Mouse (Mus musculus) testis, postnatal 14 days (tissue): ENCODE data around the gene Nfic.
A peak's percentile ranks its signal among the peaks of the same experiment; 100 is the strongest.
"Not testable (repeated sequence)": the region's sequence is repeated elsewhere in the genome, so short reads cannot be mapped to it uniquely, and the experiment has no call there.

Source experiments
- DNase-seq: peaks from one replicate; pipeline ENCODE4 v3.0.0; 2021; ENCODE audit warnings: low spot score

Nfic gene

DNA sequence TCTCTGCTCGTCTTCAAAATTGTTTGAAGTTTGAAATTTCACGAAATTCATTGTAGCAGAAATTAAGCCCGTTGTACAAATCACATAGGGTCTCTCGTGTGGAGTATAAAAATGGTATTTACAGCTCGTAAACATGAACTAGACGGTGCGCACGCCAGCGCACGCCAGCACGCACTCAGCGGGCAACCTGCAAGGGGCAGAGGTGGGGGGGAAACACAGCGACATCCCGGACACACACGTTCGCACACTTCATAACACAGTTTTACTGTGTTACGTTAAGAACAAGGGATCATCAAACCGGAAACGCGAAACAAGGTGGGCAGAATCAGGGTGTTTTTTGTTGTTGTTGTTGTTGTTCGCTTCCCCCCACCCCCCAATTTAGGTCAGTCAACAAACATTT, 4.0 kb upstream of the Nfic start:
- no peak for DNase-seq

DNA sequence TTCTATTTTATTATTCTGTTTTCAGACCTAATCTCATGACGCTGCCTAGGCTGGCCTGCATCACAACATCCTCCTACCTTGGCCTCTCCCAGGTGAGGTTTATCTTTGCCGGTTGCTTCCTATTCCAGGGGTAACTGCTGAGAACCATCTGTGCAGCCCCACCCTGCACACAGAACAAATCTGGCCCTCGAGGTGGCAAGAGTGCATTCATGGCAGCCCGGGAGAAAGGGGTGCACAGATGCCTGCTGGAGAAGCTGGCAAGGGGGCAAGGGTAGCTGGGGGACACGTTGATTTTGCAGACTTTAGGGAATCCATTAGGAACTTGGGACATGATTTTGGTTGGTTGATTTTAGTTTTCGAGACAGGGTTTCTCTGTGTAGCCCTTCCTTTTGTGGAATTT, 2.8 kb upstream of the Nfic start:
- DNase-seq = peak; percentile 3

DNA sequence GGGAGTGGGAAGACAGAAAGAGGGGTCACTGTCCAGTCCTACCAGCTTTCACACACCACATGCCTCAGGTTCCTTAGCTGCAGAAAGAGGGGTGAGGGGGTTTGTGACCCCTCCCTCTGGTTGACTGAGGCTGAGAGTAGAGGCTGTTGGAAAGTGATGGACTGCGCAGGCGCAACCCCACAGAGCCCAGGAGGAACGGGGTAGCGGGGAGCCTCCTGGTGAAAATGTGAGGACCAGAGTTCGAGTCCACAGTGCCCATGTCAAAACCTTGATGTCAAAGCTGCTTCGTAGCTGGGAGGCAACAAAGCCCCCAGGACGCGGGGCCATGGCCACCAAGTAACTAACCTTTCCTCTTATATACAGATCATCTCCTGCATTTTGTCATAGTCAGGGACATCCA, 2.2 kb upstream of the Nfic start:
- DNase-seq = peak; percentile 5

DNA sequence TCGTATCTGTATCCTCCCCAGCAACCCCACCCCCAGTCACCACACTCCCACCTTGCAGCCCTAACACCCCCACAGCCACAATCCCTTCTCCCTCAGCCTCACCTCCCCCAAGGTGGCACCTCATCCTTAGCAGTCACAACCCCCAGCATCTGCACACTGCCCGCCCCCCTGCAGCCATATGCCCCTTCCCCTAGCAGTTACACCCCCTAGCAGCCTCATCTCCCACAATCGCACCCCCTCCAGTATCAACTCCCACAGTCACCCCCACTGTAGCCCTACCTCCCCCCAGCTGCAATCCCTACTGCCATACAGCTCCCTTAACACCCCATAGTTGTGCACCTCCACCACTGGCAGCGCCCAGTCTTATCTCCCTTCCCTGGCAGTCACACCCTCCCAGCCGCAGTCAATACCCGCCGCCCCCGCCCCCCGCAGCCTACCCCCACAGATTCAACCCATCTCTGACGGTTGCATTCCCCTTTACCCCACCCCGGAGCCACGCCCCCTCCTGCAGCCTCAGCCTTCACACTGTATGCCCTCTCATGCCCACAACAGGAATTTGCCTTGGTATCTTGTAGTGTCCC, 1.6 kb upstream of the Nfic start:
- DNase-seq = peak; percentile 3

DNA sequence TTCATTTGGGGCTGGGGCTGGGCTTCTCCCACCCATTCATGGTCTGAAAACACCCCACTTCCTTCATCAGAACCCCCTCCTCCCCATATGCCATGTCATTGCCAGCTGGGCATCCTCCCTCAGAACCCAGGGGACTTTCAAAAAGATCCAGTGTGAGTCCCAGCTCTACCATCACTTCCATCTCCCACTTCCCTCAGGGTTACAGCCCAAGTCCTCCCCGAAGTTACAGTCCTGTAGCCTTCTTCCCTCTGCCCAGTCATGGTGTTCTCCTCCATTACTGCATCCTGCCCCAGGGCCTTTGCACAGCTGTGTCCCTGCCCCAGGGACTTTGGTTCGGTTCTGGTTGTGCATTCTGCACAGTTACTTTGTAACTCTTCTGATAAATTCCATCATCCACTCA, 1.3 kb downstream of the Nfic start:
- DNase-seq = no peak

DNA sequence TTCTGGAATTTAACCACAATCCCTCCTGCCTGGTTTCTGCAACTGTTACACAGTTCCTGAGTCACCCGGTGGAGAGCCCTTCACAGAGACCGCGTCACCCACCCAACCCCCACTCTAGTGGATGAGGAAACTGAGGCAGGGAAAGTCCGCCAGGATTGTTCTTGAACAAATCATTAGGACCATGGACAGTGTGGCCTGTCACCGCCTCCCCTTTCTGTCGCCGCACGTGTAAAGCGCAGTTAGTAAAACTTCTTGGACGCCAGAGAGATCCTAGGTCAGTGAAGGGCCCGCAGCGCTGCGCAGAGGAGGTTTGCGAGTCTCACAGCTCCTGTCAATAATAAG, 2.5 kb downstream of the Nfic start:
- no peak for DNase-seq

DNA sequence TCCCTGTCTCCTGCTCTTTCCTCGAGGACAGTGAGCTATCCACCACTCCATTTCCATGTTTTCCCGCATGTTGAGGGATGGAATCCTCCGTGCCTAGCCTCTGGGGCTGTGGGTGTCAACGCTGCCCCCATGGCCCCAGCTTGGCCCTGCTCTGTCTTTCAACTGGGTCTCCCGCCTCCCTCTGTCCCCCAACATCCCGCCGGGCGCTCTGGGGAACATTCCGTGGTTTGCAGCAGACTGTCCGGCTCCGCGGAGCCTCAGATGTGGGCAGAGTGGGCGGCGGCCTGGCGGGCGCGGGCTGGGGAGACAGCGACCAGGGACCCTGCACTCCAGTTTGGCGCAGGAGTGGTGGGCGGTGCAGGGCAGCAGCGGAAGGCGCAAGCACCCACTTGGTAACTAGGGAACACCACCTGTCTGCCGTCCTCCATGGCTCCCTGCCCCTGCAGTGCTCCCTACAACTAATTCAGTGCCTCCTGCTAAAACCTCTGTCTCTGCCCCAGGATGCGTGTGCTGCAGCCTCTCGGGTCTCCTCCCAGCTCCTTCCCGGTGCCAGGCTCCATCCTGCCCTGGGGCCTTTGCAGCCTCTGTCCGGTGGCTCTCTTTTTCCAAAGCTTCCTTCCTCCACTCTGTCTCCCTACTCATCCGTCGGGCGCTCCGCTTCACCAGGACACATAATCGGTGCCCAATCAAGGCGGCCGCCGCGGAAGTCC, 3.0 kb downstream of the Nfic start:
- no peak for DNase-seq

DNA sequence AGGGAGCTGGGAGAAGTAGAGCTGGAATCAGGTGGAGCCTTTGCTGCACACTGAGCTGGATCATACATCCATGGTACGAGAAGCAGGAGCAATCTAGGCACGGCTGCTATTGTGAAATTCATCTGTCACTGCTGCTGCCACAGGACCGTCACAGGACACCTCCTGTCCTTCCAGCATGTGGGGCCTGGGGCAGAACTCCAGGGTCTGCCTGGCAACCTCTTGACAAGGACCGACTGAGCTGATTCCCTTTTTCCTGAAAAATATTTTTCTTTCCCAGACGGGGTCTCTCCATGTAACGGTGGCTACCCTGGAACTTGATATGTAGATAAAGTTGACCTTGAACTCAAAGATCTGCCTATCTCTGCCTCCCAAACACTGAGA, 4.1 kb downstream of the Nfic start:
- no peak for DNase-seq

DNA sequence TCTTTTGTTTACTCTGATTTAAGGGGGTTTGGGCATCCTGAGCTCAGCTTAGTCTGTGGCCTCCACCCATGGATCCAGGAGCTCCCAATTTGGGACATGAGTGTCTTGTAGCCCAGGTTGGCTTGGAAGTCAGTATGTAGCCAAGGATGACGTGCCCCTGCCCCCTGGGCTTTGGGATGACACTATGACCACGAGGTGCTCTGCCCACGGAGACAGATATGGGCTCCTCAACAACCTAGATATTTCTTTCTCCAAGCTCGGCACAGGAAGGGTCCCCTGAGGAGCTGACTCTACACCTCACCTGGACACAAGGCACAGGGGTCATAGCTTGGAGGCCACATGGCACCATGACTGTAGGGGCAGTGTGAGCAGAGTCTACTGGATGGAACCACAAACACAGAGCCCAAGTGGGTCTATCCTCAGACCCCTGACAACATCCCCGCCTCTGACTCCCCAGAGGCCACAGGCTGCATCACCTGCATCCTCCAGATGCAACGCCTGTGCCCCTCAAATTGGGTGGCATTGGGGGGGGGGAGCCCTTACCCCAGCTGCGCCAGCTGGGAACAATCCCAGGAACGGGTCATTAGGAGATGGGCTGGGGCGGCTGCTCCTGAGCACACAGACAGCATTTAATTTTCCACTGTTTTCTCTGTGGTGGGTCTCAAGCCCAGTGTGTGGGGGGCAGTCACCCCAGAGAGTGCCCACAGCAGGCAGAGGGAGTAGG, 4.6 kb downstream of the Nfic start:
- no peak for DNase-seq

DNA sequence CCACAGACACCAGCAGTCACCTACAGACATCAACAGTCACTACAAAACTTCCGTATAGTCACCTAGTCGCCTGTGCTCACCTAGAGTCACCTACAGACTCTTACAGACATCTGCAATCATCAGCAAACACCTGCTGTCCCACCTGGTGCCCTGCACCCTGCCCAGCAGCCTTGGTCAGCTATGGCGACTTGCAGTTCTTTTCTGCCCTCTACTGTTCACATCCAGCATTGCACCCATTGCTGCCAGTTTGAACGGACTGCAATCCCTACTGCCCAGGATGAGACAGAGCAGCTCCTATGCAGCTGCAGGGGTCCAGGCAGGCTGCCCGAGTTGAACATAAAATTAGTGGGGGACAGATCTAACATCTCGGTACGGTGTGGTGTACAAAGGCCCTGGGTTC, 5.3 kb downstream of the Nfic start:
- peak; percentile 77 for DNase-seq

DNA sequence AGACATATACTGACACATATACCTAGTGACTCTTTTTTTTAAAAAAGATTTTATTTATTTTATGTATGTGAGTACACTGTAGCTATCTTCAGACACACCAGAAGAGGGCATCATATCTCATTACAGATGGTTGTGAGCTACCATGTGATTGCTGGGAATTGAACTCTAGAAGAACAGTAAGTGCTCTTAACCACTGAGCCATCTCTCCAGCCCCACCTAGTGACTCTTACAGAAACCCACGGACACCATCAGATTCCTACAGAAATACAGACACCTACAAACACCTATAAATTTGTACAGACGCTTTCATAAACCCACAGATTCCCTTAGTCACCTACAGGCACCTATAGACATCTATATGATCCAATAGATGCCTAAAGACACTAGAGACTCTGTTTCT, 9.9 kb downstream of the Nfic start:
- DNase-seq = not testable (repeated sequence)

DNA sequence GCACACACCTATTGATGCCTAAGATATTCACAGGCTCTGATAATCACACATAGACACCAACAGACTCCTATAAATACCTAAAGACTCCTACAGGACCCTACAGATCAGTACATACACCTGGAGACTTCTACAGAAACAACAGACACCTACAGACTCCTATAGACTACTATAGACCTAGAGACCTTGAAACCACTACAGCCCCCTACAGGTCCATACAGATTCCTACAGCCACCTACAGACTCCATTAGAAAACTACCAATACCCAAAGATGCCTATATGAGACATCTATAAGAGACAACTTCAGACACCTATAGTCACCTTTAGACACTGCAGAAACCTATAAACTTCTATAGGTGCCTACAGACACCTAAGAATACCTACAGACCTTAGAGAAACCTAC, 14.4 kb downstream of the Nfic start:
- DNase-seq = no peak

DNA sequence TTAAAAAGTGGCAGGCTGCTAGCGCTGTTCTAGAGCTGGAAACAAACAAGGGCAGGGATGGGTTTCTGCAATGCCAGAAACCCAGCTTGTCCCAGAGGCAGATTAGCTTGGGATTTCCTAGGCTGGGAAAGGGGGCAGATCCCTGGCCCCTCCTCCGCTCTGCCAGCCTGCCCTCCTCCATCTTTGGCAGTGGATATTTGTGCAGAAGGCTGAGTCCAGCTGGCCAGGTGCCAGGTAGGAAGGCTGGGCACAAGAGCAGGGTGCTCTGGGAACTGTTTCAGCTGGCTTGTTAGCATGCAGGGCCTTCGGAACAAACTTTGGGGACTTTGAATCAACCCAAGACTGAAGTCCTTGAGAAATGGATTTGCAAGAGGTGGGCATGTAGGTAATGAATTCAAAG, 20.0 kb downstream of the Nfic start:
- DNase-seq = peak; percentile 81

DNA sequence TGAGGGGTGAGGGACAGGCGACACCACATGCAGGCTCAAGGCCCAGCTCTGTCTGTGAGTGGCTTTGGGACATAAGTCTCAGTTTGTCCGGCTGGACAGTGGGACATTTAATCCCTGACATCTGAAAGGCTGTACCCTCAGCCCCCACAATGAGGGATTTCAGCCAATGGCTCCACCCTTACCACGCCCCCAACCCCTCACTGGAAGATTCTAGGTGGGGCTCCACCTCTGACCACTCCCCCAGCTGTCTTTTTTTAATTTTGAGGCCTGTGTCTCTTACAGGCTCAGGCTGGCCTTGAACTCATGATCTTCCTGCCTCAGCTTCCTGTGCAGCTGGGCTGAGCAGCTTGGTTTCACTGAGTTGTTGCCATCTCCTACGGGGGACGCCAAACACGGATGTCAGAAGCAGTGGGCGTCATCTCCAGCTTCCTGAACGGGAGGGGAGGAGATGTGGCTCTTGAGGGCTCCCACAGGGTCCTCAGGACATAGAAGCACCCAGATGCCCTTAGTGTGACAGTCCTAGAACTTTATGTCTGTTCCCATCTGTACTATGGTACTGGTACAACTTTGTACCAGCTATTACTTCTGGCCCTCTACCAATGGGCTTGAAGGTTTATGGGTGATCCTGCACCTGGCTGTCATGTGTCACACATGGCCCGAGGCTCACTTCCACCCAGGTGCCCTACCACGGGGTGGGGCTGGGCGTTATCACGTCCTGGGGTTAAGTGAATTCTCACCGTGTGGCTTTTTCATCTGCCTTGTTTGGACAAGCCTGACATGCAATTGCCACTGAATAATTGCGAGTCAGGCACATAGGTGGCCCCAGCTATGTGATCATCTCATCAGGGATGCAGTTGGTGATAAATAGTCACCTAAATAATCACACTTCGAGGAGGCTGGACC, 20.8 kb downstream of the Nfic start:
- DNase-seq = peak; percentile 55

DNA sequence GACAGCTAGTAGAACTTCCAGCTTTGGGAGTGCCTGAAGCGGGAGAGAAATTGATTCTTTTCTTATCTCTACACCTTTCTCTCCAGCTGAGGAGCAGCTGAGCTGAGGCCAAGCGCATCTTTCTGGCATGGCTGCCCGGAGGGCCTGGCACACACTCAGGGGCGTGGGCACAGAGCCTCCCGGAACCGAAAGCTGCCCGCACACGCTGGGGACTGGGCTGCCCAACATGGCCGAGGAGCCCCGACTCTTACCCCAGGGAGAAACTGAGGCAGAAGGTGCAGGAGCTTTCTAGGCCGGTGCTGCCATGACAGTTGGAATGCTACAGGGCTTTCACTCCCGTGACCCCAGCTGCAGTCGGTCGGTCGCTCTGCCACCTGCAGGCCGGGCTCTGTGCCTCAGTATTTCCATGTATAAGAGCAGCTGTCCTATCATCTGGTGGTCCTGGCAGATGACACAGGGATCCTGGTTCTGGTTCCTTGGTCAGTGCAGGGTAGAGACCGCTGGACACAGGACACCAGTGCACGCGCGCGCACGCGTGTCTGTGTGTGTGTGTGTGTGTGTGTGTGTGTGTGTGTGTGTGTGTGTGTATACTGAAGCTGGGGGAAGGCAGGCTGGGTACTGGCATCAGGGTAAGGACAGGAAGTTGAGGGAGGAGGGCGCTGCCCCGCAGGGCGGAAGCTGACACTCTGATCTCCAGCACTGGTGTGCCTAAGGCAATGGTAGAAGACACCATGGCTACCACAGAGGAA, 21.7 kb downstream of the Nfic start:
- DNase-seq = peak; percentile 42

DNA sequence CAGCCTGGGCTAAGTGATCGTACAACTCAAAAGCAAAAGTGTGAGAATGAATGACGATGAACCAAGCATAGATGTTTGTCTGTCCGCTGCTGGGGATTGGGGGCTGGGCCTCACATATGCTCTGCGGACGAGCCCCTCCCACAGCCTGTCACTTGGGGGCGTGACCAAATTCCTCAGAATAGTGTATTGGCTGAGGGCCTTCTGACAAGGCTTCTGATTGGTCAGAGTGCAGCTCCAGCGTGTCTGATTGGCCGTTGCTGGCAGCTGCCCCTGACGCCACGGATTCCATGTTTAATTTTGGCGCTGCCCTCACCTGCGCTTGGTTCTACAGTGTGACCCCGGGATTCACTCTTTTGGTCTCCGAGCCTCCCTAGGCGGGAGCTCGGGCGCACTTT, 22.6 kb downstream of the Nfic start:
- peak; percentile 92 for DNase-seq

DNA sequence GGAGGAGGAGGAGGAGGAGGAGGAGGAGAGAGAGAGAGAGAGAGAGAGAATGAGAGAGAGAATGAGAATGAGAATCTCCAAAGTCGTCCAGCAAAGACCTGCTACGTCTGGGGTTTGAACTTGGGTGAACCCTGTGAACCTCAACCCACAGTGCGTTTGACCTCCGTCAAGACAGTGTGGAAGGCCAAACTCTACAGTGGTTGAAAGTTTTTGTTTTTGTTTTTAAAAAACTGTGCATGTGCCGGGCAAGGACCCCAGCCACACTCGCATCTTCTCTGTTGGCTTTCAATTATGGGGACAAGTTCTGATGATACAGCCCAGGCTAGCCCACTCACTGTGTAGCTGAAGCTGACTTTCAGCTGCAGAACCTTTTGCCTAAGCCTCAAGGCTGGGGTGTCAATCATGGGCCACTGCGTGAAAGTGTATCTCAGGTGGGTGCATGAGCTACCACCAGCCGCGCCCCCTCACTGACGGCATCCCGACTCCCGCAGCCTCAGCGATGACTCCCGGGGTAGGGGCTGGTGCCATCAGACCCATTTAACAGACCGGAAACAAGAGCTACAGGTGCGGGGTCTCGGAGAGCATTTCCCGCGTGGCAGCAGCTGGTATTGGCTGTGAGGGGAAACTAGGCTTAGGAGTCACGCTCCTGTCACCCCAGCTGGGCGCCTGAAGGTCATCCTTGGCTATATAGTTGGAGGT, 23.1 kb downstream of the Nfic start:
- peak; percentile 38 for DNase-seq

DNA sequence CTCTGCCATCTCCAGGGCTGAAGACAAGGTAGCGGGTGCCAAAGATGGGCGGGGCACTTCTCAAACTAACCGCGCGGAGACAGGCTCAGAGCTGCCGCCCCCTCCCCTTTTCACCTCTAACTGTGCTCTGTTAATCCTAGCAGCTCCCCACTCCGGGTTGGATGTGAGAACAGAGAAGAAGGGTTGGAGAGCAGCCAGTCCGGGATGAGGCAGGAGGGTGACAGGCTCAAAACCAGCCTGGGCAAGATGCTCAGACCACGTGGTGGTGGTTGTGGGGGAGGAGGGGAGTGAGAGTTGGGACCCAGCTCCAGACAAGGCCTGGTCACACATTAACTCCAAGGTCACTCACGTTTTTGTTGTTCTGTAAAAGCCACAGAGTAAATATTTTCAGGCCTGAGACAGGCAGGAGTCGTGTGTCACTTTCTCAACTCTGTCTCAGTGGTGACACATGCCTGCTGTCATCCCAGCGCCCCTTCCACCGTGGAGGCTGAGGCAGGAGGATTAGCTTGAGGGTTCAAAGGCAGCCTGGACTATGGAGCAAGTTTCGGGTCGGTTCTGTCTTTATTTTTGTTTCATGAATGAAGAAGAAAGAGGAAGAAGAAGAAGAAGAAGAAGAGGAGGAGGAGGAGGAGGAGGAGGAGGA, 23.8 kb downstream of the Nfic start:
- peak; percentile 75 for DNase-seq

DNA sequence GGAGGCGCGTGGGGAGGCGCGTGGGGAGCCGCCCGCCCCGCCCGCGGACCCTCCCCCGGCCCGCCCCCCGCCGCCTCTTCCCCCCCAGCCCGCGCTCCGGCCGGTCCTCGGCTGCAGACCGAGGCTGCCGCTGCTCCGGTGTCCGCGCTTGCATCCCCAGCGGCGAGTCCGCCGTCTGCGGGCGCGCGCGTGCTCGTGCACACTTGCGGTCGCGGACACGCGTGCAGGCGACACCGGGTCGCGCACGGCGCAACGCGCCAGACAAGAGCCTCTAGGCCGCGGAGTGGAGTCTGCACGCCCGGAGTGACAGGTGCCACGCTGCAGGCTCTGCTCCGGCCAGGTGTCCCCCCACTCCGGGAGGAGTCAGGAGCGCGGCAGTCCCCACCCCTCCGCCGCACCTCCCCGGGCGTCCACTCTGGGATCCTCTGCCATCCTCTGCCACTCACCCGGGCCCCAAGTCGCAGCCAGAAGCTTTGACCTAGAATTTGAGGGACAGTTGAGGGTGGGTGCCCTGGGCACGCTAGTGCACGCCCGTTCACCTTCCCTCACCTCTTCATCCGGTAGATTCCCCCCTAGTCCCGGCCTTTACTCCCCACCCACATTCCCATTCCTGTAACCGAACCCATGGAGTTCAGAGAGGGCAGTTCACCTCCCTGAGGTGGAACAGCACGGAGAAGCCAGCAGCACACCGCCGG, 24.5 kb downstream of the Nfic start:
- peak; percentile 72 for DNase-seq
